Mouse (Mus musculus): ENCODE data around the gene Itpr1. TPM values are rescaled to one million over a fixed set of nuclear protein-coding genes. Genes with fewer than 3 reads are reported as not detected.

Itpr1 gene
- polyA plus RNA-seq, 1 experiment from 2014 or later = 16.6 TPM

GRCm38 (mm10) chr6:108216091-108216490 is 3.2 kb downstream of the Itpr1 start:
- no peak overlapping the region for H3K4me2 ChIP-seq (ENCODE audit: low read length)
- peaks cover 11% of the 10 kb centered on the region; the same call in 1 of the 2 replicates for H3K36me3 ChIP-seq (ENCODE audit: control insufficient read depth, insufficient read depth, low read length)
- 0 out of 2 replicates have a peak overlapping the region, but pooled peaks have one; percentile 8 for H3K9ac ChIP-seq (ENCODE audit: low read length)
- no peaks in the 10 kb centered on the region for H3K9me3 ChIP-seq (ENCODE audit: control insufficient read depth, low read length)
- H3K27ac ChIP-seq (replicated peaks in 1 of 2; ENCODE audit: control insufficient read depth in 1 of 2, insufficient read depth in 1 of 2, low read depth in 2 of 2, low read length in 2 of 2) = no peak overlapping the region
- no peak overlapping the region for H3K4me3 ChIP-seq (ENCODE audit: control insufficient read depth in 1 of 2, insufficient read depth in 1 of 2, low read depth in 1 of 2, low read length in 2 of 2)
- WGBS = 86% methylated on average over 5 of the region's 5 CpGs
- H3K27me3 ChIP-seq (ENCODE audit: control insufficient read depth, insufficient read depth, low read length) = no peaks in the 10 kb centered on the region
- ATAC-seq (ENCODE audit: insufficient number of reproducible peaks, insufficient read depth, low FRiP score, low read depth) = no peak
- peaks cover 2 to 23% of the 10 kb centered on the region in 2 experiments for H3K4me1 ChIP-seq (ENCODE audit: control insufficient read depth in 2 of 2, insufficient read depth in 2 of 2, low read length in 2 of 2)

DNA sequence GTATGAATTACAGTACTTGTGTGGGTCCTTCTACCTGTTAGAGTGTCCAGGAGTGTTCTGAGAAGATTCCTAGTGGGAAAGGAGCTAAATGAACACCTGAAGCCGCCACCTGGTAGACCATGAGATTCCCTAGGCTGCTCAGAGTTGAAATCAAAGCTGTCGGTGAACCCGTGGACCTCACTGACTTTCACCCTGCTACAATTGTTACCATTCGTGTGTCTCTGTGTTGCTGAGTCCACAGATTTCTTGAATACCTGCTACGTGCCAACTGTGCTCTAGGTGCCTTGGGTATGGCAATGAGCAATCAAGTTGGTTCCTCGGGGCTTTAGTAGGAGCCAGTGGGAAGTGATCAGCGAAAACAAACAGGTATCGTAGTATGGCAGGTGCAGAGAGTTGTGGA is 3.9 kb downstream of the Itpr1 start:
- H3K9ac ChIP-seq (ENCODE audit: low read length) = no peak overlapping the region
- peaks cover 1 to 17% of the 10 kb centered on the region in 2 experiments; a peak in 3 of 4 replicates for H3K4me1 ChIP-seq (ENCODE audit: control insufficient read depth in 2 of 2, insufficient read depth in 2 of 2, low read length in 2 of 2)
- peaks cover 11% of the 10 kb centered on the region; the same call in 1 of the 2 replicates for H3K36me3 ChIP-seq (ENCODE audit: control insufficient read depth, insufficient read depth, low read length)
- ATAC-seq (ENCODE audit: insufficient number of reproducible peaks, insufficient read depth, low FRiP score, low read depth) = no peak
- H3K27me3 ChIP-seq (ENCODE audit: control insufficient read depth, insufficient read depth, low read length) = no peaks in the 10 kb centered on the region
- no peaks in the 10 kb centered on the region for H3K9me3 ChIP-seq (ENCODE audit: control insufficient read depth, low read length)
- WGBS = 89% methylated on average over 8 of the region's 8 CpGs
- H3K4me3 ChIP-seq (ENCODE audit: control insufficient read depth in 1 of 2, insufficient read depth in 1 of 2, low read depth in 1 of 2, low read length in 2 of 2) = no peak overlapping the region
- H3K4me2 ChIP-seq (ENCODE audit: low read length) = no peak overlapping the region
- no peak overlapping the region for H3K27ac ChIP-seq (replicated peaks in 1 of 2; ENCODE audit: control insufficient read depth in 1 of 2, insufficient read depth in 1 of 2, low read depth in 2 of 2, low read length in 2 of 2)

GRCm38 (mm10) chr6:108217987-108218386 is 5.1 kb downstream of the Itpr1 start:
- no peaks in the 10 kb centered on the region for H3K9me3 ChIP-seq (ENCODE audit: control insufficient read depth, low read length)
- ATAC-seq (ENCODE audit: insufficient number of reproducible peaks, insufficient read depth, low FRiP score, low read depth) = no peak

GRCm38 (mm10) chr6:108222435-108222834 is 9.5 kb downstream of the Itpr1 start:
- no peaks in the 10 kb centered on the region for H3K9me3 ChIP-seq (ENCODE audit: control insufficient read depth, low read length)
- H3K27ac ChIP-seq (replicated peaks in 1 of 2; ENCODE audit: control insufficient read depth in 1 of 2, insufficient read depth in 1 of 2, low read depth in 2 of 2, low read length in 2 of 2) = no peak overlapping the region
- H3K9ac ChIP-seq (ENCODE audit: low read length) = no peak overlapping the region
- peaks cover 5% of the 10 kb centered on the region; the same call in 1 of the 2 replicates for H3K36me3 ChIP-seq (ENCODE audit: control insufficient read depth, insufficient read depth, low read length)
- WGBS = 51% methylated on average over 5 of the region's 5 CpGs
- no peak overlapping the region for H3K4me2 ChIP-seq (ENCODE audit: low read length)
- H3K4me3 ChIP-seq (ENCODE audit: control insufficient read depth in 1 of 2, insufficient read depth in 1 of 2, low read depth in 1 of 2, low read length in 2 of 2) = no peak overlapping the region
- no peak for ATAC-seq (ENCODE audit: insufficient number of reproducible peaks, insufficient read depth, low FRiP score, low read depth)
- no peaks in the 10 kb centered on the region for H3K27me3 ChIP-seq (ENCODE audit: control insufficient read depth, insufficient read depth, low read length)
- H3K4me1 ChIP-seq (ENCODE audit: control insufficient read depth in 2 of 2, insufficient read depth in 2 of 2, low read length in 2 of 2) = peaks cover 8 to 24% of the 10 kb centered on the region in 2 experiments

More at GRCm38 (mm10) chr6:108217987-108218386, 5.1 kb downstream of the Itpr1 start:
- no peak overlapping the region for H3K4me2 ChIP-seq (ENCODE audit: low read length)
- no peak overlapping the region for H3K9ac ChIP-seq (ENCODE audit: low read length)
- peaks cover 0 to 20% of the 10 kb centered on the region in 2 experiments; a peak in 2 of 4 replicates for H3K4me1 ChIP-seq (ENCODE audit: control insufficient read depth in 2 of 2, insufficient read depth in 2 of 2, low read length in 2 of 2)
- no peak overlapping the region for H3K4me3 ChIP-seq (ENCODE audit: control insufficient read depth in 1 of 2, insufficient read depth in 1 of 2, low read depth in 1 of 2, low read length in 2 of 2)
- H3K36me3 ChIP-seq (ENCODE audit: control insufficient read depth, insufficient read depth, low read length) = peaks cover 11% of the 10 kb centered on the region; the same call in 1 of the 2 replicates
- H3K27ac ChIP-seq (replicated peaks in 1 of 2; ENCODE audit: control insufficient read depth in 1 of 2, insufficient read depth in 1 of 2, low read depth in 2 of 2, low read length in 2 of 2) = no peak overlapping the region
- WGBS = 92% methylated on average over 3 of the region's 3 CpGs
- no peaks in the 10 kb centered on the region for H3K27me3 ChIP-seq (ENCODE audit: control insufficient read depth, insufficient read depth, low read length)

GRCm38 (mm10) chr6:108222875-108223274 is 10.0 kb downstream of the Itpr1 start:
- no peak overlapping the region for H3K9ac ChIP-seq (ENCODE audit: low read length)
- H3K4me1 ChIP-seq (ENCODE audit: control insufficient read depth in 2 of 2, insufficient read depth in 2 of 2, low read length in 2 of 2) = peaks cover 12 to 28% of the 10 kb centered on the region in 2 experiments
- H3K4me3 ChIP-seq (ENCODE audit: control insufficient read depth in 1 of 2, insufficient read depth in 1 of 2, low read depth in 1 of 2, low read length in 2 of 2) = no peak overlapping the region
- peaks cover 5% of the 10 kb centered on the region; the same call in 1 of the 2 replicates for H3K36me3 ChIP-seq (ENCODE audit: control insufficient read depth, insufficient read depth, low read length)
- no peak overlapping the region for H3K4me2 ChIP-seq (ENCODE audit: low read length)
- no peaks in the 10 kb centered on the region for H3K9me3 ChIP-seq (ENCODE audit: control insufficient read depth, low read length)
- no peaks in the 10 kb centered on the region for H3K27me3 ChIP-seq (ENCODE audit: control insufficient read depth, insufficient read depth, low read length)
- H3K27ac ChIP-seq (replicated peaks in 1 of 2; ENCODE audit: control insufficient read depth in 1 of 2, insufficient read depth in 1 of 2, low read depth in 2 of 2, low read length in 2 of 2) = no peak overlapping the region
- no peak for ATAC-seq (ENCODE audit: insufficient number of reproducible peaks, insufficient read depth, low FRiP score, low read depth)
- WGBS = 86% methylated on average over 5 of the region's 5 CpGs

GRCm38 (mm10) chr6:108224361-108224760 is 11.5 kb downstream of the Itpr1 start:
- H3K9ac ChIP-seq (ENCODE audit: low read length) = no peak overlapping the region
- WGBS = 86% methylated on average over 4 of the region's 4 CpGs
- H3K27ac ChIP-seq (replicated peaks in 1 of 2; ENCODE audit: control insufficient read depth in 1 of 2, insufficient read depth in 1 of 2, low read depth in 2 of 2, low read length in 2 of 2) = no peak overlapping the region
- no peaks in the 10 kb centered on the region for H3K27me3 ChIP-seq (ENCODE audit: control insufficient read depth, insufficient read depth, low read length)
- no peaks in the 10 kb centered on the region for H3K9me3 ChIP-seq (ENCODE audit: control insufficient read depth, low read length)
- peaks cover 12 to 34% of the 10 kb centered on the region in 2 experiments for H3K4me1 ChIP-seq (ENCODE audit: control insufficient read depth in 2 of 2, insufficient read depth in 2 of 2, low read length in 2 of 2)
- H3K4me2 ChIP-seq (ENCODE audit: low read length) = no peak overlapping the region
- H3K4me3 ChIP-seq (ENCODE audit: control insufficient read depth in 1 of 2, insufficient read depth in 1 of 2, low read depth in 1 of 2, low read length in 2 of 2) = no peak overlapping the region
- H3K36me3 ChIP-seq (ENCODE audit: control insufficient read depth, insufficient read depth, low read length) = peaks cover 3% of the 10 kb centered on the region; the same call in 1 of the 2 replicates
- ATAC-seq (ENCODE audit: insufficient number of reproducible peaks, insufficient read depth, low FRiP score, low read depth) = no peak

DNA sequence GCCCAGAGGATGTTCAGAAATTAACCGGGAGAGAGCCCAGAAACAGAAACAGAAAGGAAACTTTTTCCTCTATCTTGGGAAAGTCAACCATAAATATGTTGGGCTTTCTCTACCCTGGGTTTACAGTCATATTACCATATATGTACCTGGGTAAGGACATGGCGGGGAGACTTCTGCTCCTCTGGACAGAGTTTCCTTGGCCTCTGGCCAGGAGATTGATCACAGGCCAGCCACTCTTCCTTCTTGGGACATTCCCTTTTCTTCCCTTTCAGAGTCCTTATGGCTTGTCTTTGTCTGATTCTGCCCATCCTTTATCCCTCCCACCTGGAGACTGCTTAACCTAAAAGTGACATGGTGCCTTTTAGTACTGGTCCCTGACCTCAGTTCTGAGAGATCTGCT is 12.1 kb downstream of the Itpr1 start:
- ATAC-seq (ENCODE audit: insufficient number of reproducible peaks, insufficient read depth, low FRiP score, low read depth) = no peak
- Histone ChIP-seq H3K9me3 (ENCODE audit: control insufficient read depth, low read length) (no peaks in the 10 kb centered on the region), H3K27me3 (ENCODE audit: control insufficient read depth, insufficient read depth, low read length) (no peaks in the 10 kb centered on the region), H3K4me2 (ENCODE audit: low read length) (no peak overlapping the region), H3K27ac (replicated peaks in 1 of 2; ENCODE audit: control insufficient read depth in 1 of 2, insufficient read depth in 1 of 2, low read depth in 2 of 2, low read length in 2 of 2) (no peak overlapping the region), H3K9ac (ENCODE audit: low read length) (no peak overlapping the region), H3K4me1 (ENCODE audit: control insufficient read depth in 2 of 2, insufficient read depth in 2 of 2, low read length in 2 of 2) (peaks cover 12 to 34% of the 10 kb centered on the region in 2 experiments), H3K4me3 (ENCODE audit: control insufficient read depth in 1 of 2, insufficient read depth in 1 of 2, low read depth in 1 of 2, low read length in 2 of 2) (no peak overlapping the region), H3K36me3 (ENCODE audit: control insufficient read depth, insufficient read depth, low read length) (0 out of 2 replicates have a peak, but pooled peaks cover 3% of the 10 kb centered on the region)
- 83% methylated on average over 2 of the region's 2 CpGs for WGBS

GRCm38 (mm10) chr6:108226230-108226629 is 13.3 kb downstream of the Itpr1 start:
- H3K9ac ChIP-seq (ENCODE audit: low read length) = no peak overlapping the region
- no peak overlapping the region for H3K27ac ChIP-seq (replicated peaks in 1 of 2; ENCODE audit: control insufficient read depth in 1 of 2, insufficient read depth in 1 of 2, low read depth in 2 of 2, low read length in 2 of 2)
- no peak overlapping the region for H3K4me2 ChIP-seq (ENCODE audit: low read length)
- no peaks in the 10 kb centered on the region for H3K27me3 ChIP-seq (ENCODE audit: control insufficient read depth, insufficient read depth, low read length)
- peaks cover 12 to 34% of the 10 kb centered on the region in 2 experiments for H3K4me1 ChIP-seq (ENCODE audit: control insufficient read depth in 2 of 2, insufficient read depth in 2 of 2, low read length in 2 of 2)
- 71% methylated on average over 7 of the region's 7 CpGs for WGBS
- no peak overlapping the region for H3K4me3 ChIP-seq (ENCODE audit: control insufficient read depth in 1 of 2, insufficient read depth in 1 of 2, low read depth in 1 of 2, low read length in 2 of 2)
- H3K9me3 ChIP-seq (ENCODE audit: control insufficient read depth, low read length) = no peaks in the 10 kb centered on the region
- 0 out of 2 replicates have a peak, but pooled peaks cover 3% of the 10 kb centered on the region for H3K36me3 ChIP-seq (ENCODE audit: control insufficient read depth, insufficient read depth, low read length)
- ATAC-seq (ENCODE audit: insufficient number of reproducible peaks, insufficient read depth, low FRiP score, low read depth) = no peak

Measured in heart, embryonic 14.5 days (tissue).